Mouse (Mus musculus) kidney, embryonic 15.5 days (tissue): ENCODE results near the gene 2210016F16Rik. TPM values are rescaled to one million over a fixed set of nuclear protein-coding genes. Genes with fewer than 3 reads are reported as not detected.
"Not testable (repeated sequence)": the region's sequence is repeated elsewhere in the genome, so short reads cannot be mapped to it uniquely, and the experiment has no call there.

Experiments
- ATAC-seq: fragments of 200-750 bp; cut with Nextera tagmentation; replicated peaks from 2 replicates; pipeline ENCODE4 v1.8.0; 2017; ENCODE audit warnings: moderate TSS enrichment; ENCODE audit not compliant: low FRiP score
- H3K27ac ChIP-seq: fragments of 300-500 bp; sonication (generic); 2 replicates; pipeline ENCODE4 v1.5.1; 2015; ENCODE audit warnings: mild to moderate bottlenecking, inconsistent platforms
- H3K27me3 ChIP-seq: fragments of 300-500 bp; sonication (generic); 2 replicates; pipeline ENCODE4 v1.6.1; 2015; ENCODE audit warnings: inconsistent platforms
- H3K36me3 ChIP-seq: fragments of 300-500 bp; sonication (generic); 2 replicates; pipeline ENCODE4 v1.6.1; 2015; ENCODE audit warnings: inconsistent platforms
- H3K4me1 ChIP-seq: fragments of 300-500 bp; sonication (generic); 2 replicates; pipeline ENCODE4 v1.6.1; 2015; ENCODE audit warnings: inconsistent platforms
- H3K4me2 ChIP-seq: fragments of 300-500 bp; sonication (generic); 2 replicates; pipeline ENCODE4 v1.6.1; 2015; ENCODE audit warnings: moderate library complexity, mild to moderate bottlenecking, inconsistent platforms
- H3K4me3 ChIP-seq: fragments of 300-500 bp; sonication (generic); replicated peaks from 2 replicates; pipeline ENCODE4 v1.5.1; 2015; ENCODE audit warnings: mild to moderate bottlenecking, inconsistent platforms
- H3K9ac ChIP-seq: fragments of 300-500 bp; sonication (generic); 2 replicates; pipeline ENCODE4 v1.6.1; 2015; ENCODE audit warnings: mild to moderate bottlenecking, inconsistent platforms
- H3K9me3 ChIP-seq: fragments of 300-500 bp; sonication (generic); replicated peaks from 2 replicates; pipeline ENCODE4 v1.6.1; 2016; ENCODE audit warnings: inconsistent platforms
- WGBS: fragments of 180-500 bp; shearing (Covaris S2); methylation state at CpG from one replicate; pipeline ENCODE4 v1.1.7; 2015; ENCODE audit warnings: mixed read lengths; 5-methylcytosine and 5-hydroxymethylcytosine counted together
- polyA plus RNA-seq: library from polyadenylated mRNA; unstranded; fragments of >200 nt; fragmentation: Nextera tagmentation; extraction: Ambion mirVana; gene quantifications from 2 replicates; pipeline ENCODE4 v1.2.1, GENCODE M21; 2015

Gene 2210016F16Rik
- polyA plus RNA-seq: 28.9 and 29.5 TPM in 2 replicates

DNA sequence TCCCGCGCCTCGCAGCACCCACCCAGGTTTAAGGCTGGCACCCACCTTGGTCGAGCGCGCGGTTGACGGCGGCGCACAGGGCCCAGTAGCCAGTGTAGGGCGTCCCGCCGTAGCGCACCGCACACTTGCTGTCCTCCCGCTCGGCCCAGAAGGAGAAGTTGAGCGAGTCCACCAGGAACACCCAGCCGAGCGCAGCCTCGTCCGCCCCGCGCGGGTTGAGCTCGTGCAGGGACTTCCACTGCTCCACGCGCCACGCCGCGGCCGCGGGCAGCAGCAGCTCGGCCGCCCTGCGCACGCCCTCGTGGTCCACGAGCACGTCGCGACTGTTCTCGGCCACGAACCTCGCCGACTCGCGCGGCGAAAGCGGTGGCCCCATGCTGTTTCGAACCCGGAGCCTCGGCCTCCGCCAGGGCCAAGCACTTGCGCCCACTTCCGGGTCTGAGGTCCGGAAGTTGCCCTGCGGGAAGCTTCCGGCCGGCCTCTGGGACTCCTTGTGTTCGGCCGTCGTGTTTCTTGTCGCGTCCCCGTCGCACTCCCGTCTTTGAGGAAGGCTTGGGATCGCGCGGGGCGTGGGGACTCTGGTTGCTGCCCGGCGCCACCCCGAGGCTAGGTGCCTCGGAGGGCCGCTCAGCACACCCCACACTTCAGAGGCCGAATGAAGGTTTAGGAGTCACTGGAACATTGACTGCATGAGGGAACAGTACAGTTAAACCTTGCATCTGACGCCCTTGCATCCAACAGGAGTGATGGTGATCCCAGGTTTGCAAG, at the start of gene 2210016F16Rik:
2210016F16Rik (minus strand) TSS at position 447 of the 768 bp plus-strand sequence.
- H3K36me3 ChIP-seq: peaks cover 38% of the 10 kb centered on the region
- H3K9ac ChIP-seq: peak within 1 kb of the TSS; percentile 75
- H3K4me3 ChIP-seq: peak within 1 kb of the TSS; percentile 82
- H3K9me3 ChIP-seq: peaks cover 23% of the 10 kb centered on the region
- peaks cover 11% of the 10 kb centered on the region for H3K4me1 ChIP-seq
- H3K4me2 ChIP-seq: peak within 1 kb of the TSS; percentile 96
- peak within 1 kb of the TSS; percentile 69 for H3K27ac ChIP-seq
- ATAC-seq: peak; percentile 74
- WGBS: 3% methylated on average over 80 of the region's 80 CpGs
- H3K27me3 ChIP-seq: no peaks in the 10 kb centered on the region

DNA sequence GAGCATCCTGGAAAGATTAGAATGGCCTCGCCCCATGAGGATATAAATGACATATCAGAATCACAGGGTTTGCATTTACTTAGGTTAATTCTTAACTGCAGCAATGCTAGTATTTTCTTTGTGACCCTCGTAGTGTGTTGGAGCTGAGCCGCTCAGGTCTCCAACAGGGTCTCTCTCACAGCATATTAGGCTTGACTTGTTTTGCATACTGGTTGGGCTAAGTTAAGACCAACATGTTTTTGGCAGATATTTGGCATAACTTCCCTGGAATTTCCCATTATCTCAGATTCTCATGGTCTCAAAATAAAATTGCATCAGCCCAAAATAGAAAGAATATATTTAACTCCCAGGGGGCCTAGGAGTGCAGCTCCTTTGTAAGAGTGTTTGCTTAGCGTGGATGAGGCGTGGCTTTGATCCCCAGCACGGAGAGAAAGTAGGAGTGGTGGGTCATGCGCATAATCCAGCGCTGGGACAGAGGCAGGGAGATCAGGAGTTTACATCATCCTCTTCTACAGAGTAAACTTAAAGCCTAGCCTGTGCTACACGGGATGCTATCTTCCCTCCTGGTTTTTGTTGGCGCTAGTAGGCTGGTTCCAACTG, 38.1 kb upstream of the 2210016F16Rik start:
- no peaks in the 10 kb centered on the region for H3K9me3 ChIP-seq
- 0 out of 2 replicates have a peak overlapping the region, but pooled peaks have one; percentile 18 for H3K27ac ChIP-seq
- H3K4me2 ChIP-seq: no peak overlapping the region
- H3K36me3 ChIP-seq: no peaks in the 10 kb centered on the region
- 63% methylated on average over 10 of the region's 10 CpGs for WGBS
- H3K9ac ChIP-seq: no peak overlapping the region
- no peak overlapping the region for H3K4me3 ChIP-seq
- 0 out of 2 replicates have a peak, but pooled peaks cover 4% of the 10 kb centered on the region for H3K27me3 ChIP-seq
- H3K4me1 ChIP-seq: 0 out of 2 replicates have a peak, but pooled peaks cover 4% of the 10 kb centered on the region
- no peak for ATAC-seq

DNA sequence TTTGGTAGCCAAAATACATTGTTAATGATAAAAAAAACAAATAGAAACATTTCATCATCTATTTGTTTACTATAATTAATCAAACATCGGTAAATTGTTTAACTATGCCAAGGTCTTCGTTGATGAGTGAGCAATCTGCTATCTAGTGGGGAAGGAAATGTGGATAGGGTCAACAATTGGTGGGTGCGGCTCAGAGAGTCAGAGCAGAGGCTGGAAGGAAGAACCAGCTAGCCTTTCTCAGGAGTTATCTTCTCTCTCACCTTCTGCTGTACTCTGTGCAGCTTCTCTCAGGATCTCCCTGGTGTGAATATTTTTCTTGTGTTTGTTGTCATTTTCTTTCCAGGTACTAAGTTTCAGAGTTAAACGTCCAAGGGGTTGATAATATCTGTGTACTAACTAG, 37.2 kb upstream of the 2210016F16Rik start:
- Histone ChIP-seq H3K4me1 (0 out of 2 replicates have a peak, but pooled peaks cover 4% of the 10 kb centered on the region), H3K27ac (no peak overlapping the region), H3K9ac (no peak overlapping the region), H3K27me3 (0 out of 2 replicates have a peak, but pooled peaks cover 4% of the 10 kb centered on the region), H3K4me2 (no peak overlapping the region), H3K36me3 (no peaks in the 10 kb centered on the region), H3K9me3 (no peaks in the 10 kb centered on the region), H3K4me3 (no peak overlapping the region)
- WGBS: 91% methylated on average over 4 of the region's 4 CpGs
- no peak for ATAC-seq

DNA sequence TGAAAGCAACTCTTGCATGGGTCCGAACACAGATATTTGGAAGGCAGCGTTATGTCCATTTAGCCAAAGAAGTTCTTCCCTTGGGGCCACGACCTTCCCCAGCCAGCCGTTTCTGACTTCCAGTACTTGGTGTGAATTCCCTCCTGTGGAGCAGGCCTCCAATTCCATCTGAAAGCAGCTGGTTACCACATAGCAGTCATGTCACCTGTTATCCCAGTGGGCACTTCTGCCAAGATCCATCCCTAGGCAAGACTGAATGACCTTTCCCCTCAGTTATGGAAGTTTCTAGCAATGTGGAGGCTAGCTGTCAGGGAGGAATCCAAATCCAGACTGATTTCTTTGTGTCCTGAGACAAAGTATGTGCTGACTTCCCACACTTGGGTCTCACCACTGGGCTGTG, 36.0 kb upstream of the 2210016F16Rik start:
- WGBS: 85% methylated on average over 4 of the region's 4 CpGs
- H3K27ac ChIP-seq: no peak overlapping the region
- no peak for ATAC-seq
- no peak overlapping the region for H3K4me3 ChIP-seq
- no peak overlapping the region for H3K4me2 ChIP-seq
- no peak overlapping the region for H3K9ac ChIP-seq
- 0 out of 2 replicates have a peak, but pooled peaks cover 4% of the 10 kb centered on the region for H3K4me1 ChIP-seq
- H3K36me3 ChIP-seq: no peaks in the 10 kb centered on the region
- no peaks in the 10 kb centered on the region for H3K9me3 ChIP-seq
- no peaks in the 10 kb centered on the region for H3K27me3 ChIP-seq

DNA sequence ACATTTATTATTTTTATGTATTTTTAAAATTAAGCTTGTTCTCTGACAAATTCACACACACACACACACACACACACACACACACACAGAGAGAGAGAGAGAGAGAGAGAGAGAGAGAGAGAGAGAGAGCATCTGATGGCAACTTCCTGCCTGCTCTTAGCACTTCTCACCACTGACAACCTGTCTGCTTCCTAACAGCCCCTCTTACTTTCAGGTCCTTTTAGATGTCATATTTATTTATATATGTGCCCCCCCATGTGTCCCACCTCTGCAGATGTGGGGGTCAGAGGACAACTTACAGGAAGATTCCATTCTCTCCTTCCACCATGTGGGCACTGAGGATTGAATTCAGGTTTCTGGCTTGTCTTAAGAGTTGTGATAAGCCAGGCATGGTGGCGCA, 34.2 kb upstream of the 2210016F16Rik start:
- H3K9me3 ChIP-seq: no peaks in the 10 kb centered on the region

DNA sequence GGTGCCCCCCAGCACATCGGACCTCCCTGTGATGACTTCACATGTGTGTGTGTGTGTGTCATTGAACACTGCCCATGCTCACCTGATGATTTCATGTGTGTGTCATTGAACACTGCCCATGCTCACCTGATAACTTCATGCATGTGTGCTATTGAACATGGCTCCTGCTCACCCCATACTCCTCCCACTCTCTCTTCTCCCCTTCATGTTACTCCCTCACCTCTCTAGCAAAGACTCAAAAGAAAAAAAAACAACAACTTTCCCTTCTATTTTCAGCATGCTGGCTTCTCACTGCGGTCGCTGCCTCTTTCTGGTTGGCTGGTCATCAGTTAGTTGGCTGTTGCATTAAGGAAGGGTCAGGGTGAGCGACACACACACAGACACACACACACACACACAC, 33.6 kb upstream of the 2210016F16Rik start:
- no peaks in the 10 kb centered on the region for H3K9me3 ChIP-seq
- no peak overlapping the region for H3K9ac ChIP-seq
- H3K4me2 ChIP-seq: no peak overlapping the region
- 56% methylated on average over 4 of the region's 4 CpGs for WGBS
- no peaks in the 10 kb centered on the region for H3K36me3 ChIP-seq
- no peak; the same call in 1 of the 2 replicates for ATAC-seq
- H3K27me3 ChIP-seq: no peaks in the 10 kb centered on the region
- peaks cover 9% of the 10 kb centered on the region; the same call in 1 of the 2 replicates for H3K4me1 ChIP-seq
- no peak overlapping the region for H3K4me3 ChIP-seq
- H3K27ac ChIP-seq: no peak overlapping the region

More for the DNA sequence above, 34.2 kb upstream of the 2210016F16Rik start:
- H3K4me3 ChIP-seq: no peak overlapping the region
- no peak overlapping the region for H3K4me2 ChIP-seq
- no peak for ATAC-seq
- H3K27me3 ChIP-seq: no peaks in the 10 kb centered on the region
- no peaks in the 10 kb centered on the region for H3K36me3 ChIP-seq
- no peak overlapping the region for H3K27ac ChIP-seq
- WGBS: 94% methylated on average over 1 of the region's 1 CpGs
- peaks cover 9% of the 10 kb centered on the region; the same call in 1 of the 2 replicates for H3K4me1 ChIP-seq
- H3K9ac ChIP-seq: no peak overlapping the region

DNA sequence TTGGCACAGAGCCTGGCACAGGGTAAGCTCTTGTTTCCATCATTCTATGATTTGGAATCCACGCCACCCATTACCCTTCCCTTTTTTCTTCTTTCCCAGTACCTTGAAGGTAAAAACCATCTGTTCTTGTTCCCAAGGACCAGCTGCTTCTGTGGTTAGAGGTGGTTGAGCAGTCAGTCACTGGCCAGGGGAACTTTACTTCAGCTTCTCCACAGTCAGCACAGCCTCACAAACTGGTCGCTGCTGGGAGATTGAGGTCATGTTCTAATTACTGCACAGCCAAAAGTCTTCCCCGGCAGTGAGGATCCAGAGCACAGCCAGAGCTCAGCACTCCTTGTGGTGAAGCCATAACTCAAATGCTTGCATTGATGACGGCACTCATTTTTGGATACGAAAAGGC, 30.8 kb upstream of the 2210016F16Rik start:
- WGBS: 52% methylated on average over 5 of the region's 5 CpGs
- Histone ChIP-seq H3K27ac (no peak overlapping the region), H3K4me3 (no peak overlapping the region), H3K9ac (no peak overlapping the region), H3K9me3 (no peaks in the 10 kb centered on the region), H3K4me1 (peaks cover 9% of the 10 kb centered on the region; the same call in 1 of the 2 replicates), H3K27me3 (no peaks in the 10 kb centered on the region), H3K4me2 (no peak overlapping the region), H3K36me3 (peaks cover 24% of the 10 kb centered on the region)
- ATAC-seq: no peak

DNA sequence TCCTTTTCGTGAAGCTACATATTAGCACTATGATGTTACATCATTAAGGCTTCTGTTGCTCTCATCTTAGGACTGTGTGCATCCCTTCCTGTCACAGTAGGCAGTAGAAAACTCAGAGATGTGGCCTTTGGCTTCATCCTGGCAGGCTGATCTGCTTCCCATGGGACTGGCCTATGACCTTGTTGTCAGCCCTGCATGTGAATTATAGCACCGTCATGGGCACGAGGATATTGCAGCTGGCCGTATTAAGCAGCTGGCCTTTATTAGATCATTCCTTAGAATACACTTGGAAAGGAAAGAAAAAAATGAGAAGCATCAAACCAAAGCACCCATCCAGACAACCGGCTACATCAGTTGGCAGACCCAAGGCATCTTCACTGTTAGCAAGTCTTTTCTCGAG, 30.3 kb upstream of the 2210016F16Rik start:
- H3K27ac ChIP-seq: no peak overlapping the region
- peaks cover 9% of the 10 kb centered on the region; the same call in 1 of the 2 replicates for H3K4me1 ChIP-seq
- H3K9ac ChIP-seq: no peak overlapping the region
- H3K9me3 ChIP-seq: no peaks in the 10 kb centered on the region
- WGBS: 51% methylated on average over 6 of the region's 6 CpGs
- H3K27me3 ChIP-seq: no peaks in the 10 kb centered on the region
- no peak overlapping the region for H3K4me2 ChIP-seq
- H3K36me3 ChIP-seq: peaks cover 28% of the 10 kb centered on the region
- ATAC-seq: no peak
- no peak overlapping the region for H3K4me3 ChIP-seq

DNA sequence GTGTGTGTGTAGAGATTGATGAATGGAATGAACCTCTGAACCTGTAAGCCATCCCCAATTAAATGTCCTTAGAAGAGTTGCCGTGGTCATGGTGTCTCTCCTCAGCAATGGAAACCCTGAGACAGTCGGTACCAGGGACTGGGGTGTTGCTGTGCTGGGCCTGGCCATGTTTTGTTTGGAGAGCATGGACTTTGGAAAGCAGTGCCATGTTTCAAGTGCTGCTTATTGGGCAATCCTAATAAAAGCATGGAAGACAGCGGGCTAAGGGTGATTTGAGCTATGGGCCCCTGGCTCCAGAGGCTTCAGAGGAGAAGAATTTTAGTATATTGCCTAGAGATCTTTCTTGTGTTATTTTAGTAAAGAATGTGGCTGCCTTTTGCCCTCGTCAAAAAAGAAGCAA, 26.0 kb upstream of the 2210016F16Rik start:
- WGBS: 92% methylated on average over 4 of the region's 4 CpGs
- Histone ChIP-seq H3K4me2 (no peak overlapping the region), H3K27ac (no peak overlapping the region), H3K9ac (no peak overlapping the region), H3K27me3 (no peaks in the 10 kb centered on the region), H3K9me3 (no peaks in the 10 kb centered on the region), H3K4me1 (peaks cover 10% of the 10 kb centered on the region; the same call in 1 of the 2 replicates), H3K4me3 (no peak overlapping the region), H3K36me3 (peaks cover 39% of the 10 kb centered on the region)
- no peak for ATAC-seq

DNA sequence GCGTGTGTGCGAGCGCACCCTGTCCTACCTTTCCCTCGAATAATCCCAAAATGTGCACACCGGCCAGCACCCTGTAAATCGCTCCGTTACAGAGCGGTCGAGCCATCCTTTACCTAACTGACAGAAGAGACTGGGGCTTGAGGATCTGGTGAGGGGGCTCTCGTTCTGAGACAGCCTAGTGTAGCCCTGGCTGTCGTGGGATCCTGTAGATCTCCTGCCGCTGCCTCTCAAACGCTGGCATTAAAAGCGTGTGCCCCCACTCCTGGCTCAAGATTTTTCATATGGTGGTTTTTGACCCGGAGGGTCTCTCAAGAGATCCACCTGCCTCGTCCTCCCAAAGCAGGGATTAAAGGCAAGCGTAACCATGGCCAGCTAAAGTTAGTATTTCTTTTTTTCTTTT, 18.2 kb upstream of the 2210016F16Rik start, which contains the start of gene Hnrnpk:
Hnrnpk (minus strand) TSS at position 101 of the 400 bp plus-strand sequence.
- peaks cover 18% of the 10 kb centered on the region for H3K4me1 ChIP-seq
- ATAC-seq, H3K9me3 ChIP-seq, H3K27me3 ChIP-seq: not testable (repeated sequence)
- H3K4me2 ChIP-seq: peak within 1 kb of the TSS; percentile 63
- H3K36me3 ChIP-seq: peaks cover 11% of the 10 kb centered on the region; the same call in 1 of the 2 replicates
- whole genome bisulfite sequencing: 8% methylated on average over 17 of the region's 17 CpGs
- peak within 1 kb of the TSS; percentile 98 for H3K4me3 ChIP-seq
- peak within 1 kb of the TSS; percentile 99 for H3K27ac ChIP-seq
- peak within 1 kb of the TSS; percentile 100 for H3K9ac ChIP-seq

DNA sequence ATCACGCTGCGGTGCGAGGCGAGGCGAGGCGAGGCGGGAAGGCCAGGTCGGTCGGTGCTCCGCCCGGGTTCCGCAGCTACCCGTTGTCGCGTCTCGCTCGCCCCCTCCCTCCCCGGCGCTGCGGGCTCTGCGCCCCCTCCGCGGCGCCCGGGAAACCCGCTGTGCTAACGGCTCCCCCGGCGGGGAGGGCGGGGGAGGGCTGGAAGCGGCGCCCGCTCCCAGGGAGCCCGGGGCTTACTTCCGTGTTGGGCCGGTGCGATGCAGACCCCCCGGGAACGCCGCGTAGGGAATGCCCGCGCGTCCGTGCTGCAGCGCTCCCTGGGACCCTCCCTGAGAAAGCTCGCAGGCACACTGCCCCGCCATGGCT, 17.7 kb upstream of the 2210016F16Rik start:
- peak overlapping the region; percentile 100 for H3K9ac ChIP-seq
- peaks cover 16% of the 10 kb centered on the region for H3K36me3 ChIP-seq
- H3K4me1 ChIP-seq: peaks cover 18% of the 10 kb centered on the region
- no peaks in the 10 kb centered on the region for H3K9me3 ChIP-seq
- ATAC-seq: peak; percentile 72; the same call in 1 of the 2 replicates
- H3K4me2 ChIP-seq: peak overlapping the region; percentile 63
- H3K4me3 ChIP-seq: peak overlapping the region; percentile 98
- WGBS: under 1% methylated on average over 45 of the region's 48 CpGs
- no peaks in the 10 kb centered on the region for H3K27me3 ChIP-seq
- peak overlapping the region; percentile 99 for H3K27ac ChIP-seq
